Mouse (Mus musculus) megakaryocyte, embryonic 14.5 days (primary cell): Measurements from ENCODE around the gene Tfb2m. TPM values are rescaled to one million over a fixed set of nuclear protein-coding genes. Genes with fewer than 3 reads are reported as not detected.
"Not testable (repeated sequence)": the region's sequence is repeated elsewhere in the genome, so short reads cannot be mapped to it uniquely, and the experiment has no call there.

ENCODE experiments used
- H3K27me3 ChIP-seq: replicated peaks from 2 replicates; pipeline ENCODE3; 2012; ENCODE audit warnings: inconsistent platforms
- H3K36me3 ChIP-seq: replicated peaks from 2 replicates; pipeline ENCODE3; 2012; ENCODE audit warnings: low read length, inconsistent platforms, mixed read lengths
- H3K4me1 ChIP-seq: 2 replicates; pipeline ENCODE4 v1.6.1; 2012; ENCODE audit warnings: inconsistent platforms
- H3K4me3 ChIP-seq: replicated peaks from 2 replicates; pipeline ENCODE3; 2012; ENCODE audit warnings: moderate library complexity, mild to moderate bottlenecking, inconsistent platforms
- H3K9me3 ChIP-seq: 2 replicates; pipeline ENCODE4 v1.6.1; 2012; ENCODE audit warnings: inconsistent platforms
- FLI1 ChIP-seq: IDR thresholded peaks from 2 replicates; pipeline ENCODE4 v1.6.1; 2012; ENCODE audit warnings: low read length, inconsistent platforms, mixed read lengths
- GATA1 ChIP-seq: IDR thresholded peaks from 3 replicates; pipeline ENCODE4 v1.6.1; 2012; ENCODE audit warnings: mixed read lengths, low read length, inconsistent platforms, borderline replicate concordance
- polyA plus RNA-seq: library from polyadenylated mRNA; stranded (reverse); fragments of >175 nt; gene quantifications from 2 replicates; pipeline ENCODE4 v1.2.3, GENCODE M21; 2012; ENCODE audit warnings: low replicate concordance; ENCODE audit not compliant: insufficient read depth

Tfb2m gene
- polyA plus RNA-seq, result 5.7 and 6.8 TPM in 2 replicates

- not testable (repeated sequence) for H3K9me3 ChIP-seq, H3K27me3 ChIP-seq
- peaks cover 59% of the 10 kb centered on the region for H3K4me1 ChIP-seq
- peak; percentile 7; the same call in 1 of the 2 replicates for TF ChIP-seq FLI1
- peaks cover 46% of the 10 kb centered on the region for H3K36me3 ChIP-seq
- H3K4me3 ChIP-seq, result peak within 1 kb of the TSS; percentile 91
These were observed at the start of gene Tfb2m, which contains the start of gene Cnst for GRCm38 (mm10) chr1:179545768-179546550. Tfb2m (minus strand) TSS chr1:179546267. Cnst (plus strand) TSS chr1:179546370.

- peaks cover 93% of the 10 kb centered on the region for H3K36me3 ChIP-seq
- no peak overlapping the region for H3K4me3 ChIP-seq
- H3K4me1 ChIP-seq, result peaks cover 41% of the 10 kb centered on the region
- TF ChIP-seq GATA1 (no peak), FLI1 (no peak)
- H3K9me3 ChIP-seq, result no peaks in the 10 kb centered on the region
- no peaks in the 10 kb centered on the region for H3K27me3 ChIP-seq
These were observed 46.9 kb upstream of the Tfb2m start for GRCm38 (mm10) chr1:179592972-179593371.

- Histone ChIP-seq H3K27me3 (no peaks in the 10 kb centered on the region), H3K36me3 (peaks cover 91% of the 10 kb centered on the region), H3K4me1 (peaks cover 49% of the 10 kb centered on the region), H3K9me3 (no peaks in the 10 kb centered on the region), H3K4me3 (no peak overlapping the region)
- no peak for TF ChIP-seq FLI1
- TF ChIP-seq GATA1, result no peak
These were observed 46.1 kb upstream of the Tfb2m start for GRCm38 (mm10) chr1:179592143-179592542.

- no peak overlapping the region for H3K4me3 ChIP-seq
- peaks cover 91% of the 10 kb centered on the region for H3K36me3 ChIP-seq
- no peak for TF ChIP-seq GATA1
- TF ChIP-seq FLI1, result no peak
- H3K9me3 ChIP-seq, result no peaks in the 10 kb centered on the region
- H3K4me1 ChIP-seq, result peaks cover 49% of the 10 kb centered on the region
- no peaks in the 10 kb centered on the region for H3K27me3 ChIP-seq
These were observed 45.6 kb upstream of the Tfb2m start for GRCm38 (mm10) chr1:179591639-179592038.

- TF ChIP-seq FLI1, result no peak
- TF ChIP-seq GATA1, result no peak
- Histone ChIP-seq H3K4me1 (peaks cover 74% of the 10 kb centered on the region), H3K36me3 (peaks cover 80% of the 10 kb centered on the region)
These were observed 42.2 kb upstream of the Tfb2m start for GRCm38 (mm10) chr1:179588230-179588629.

GRCm38 (mm10) chr1:179586430-179587095 is 40.5 kb upstream of the Tfb2m start:
- H3K4me1 ChIP-seq, result peaks cover 74% of the 10 kb centered on the region
- no peaks in the 10 kb centered on the region for H3K9me3 ChIP-seq
- no peaks in the 10 kb centered on the region for H3K27me3 ChIP-seq
- H3K36me3 ChIP-seq, result peaks cover 79% of the 10 kb centered on the region
- no peak overlapping the region for H3K4me3 ChIP-seq
- no peak for TF ChIP-seq FLI1
- no peak for TF ChIP-seq GATA1

More at GRCm38 (mm10) chr1:179588230-179588629, 42.2 kb upstream of the Tfb2m start:
- H3K9me3 ChIP-seq, result no peaks in the 10 kb centered on the region
- H3K4me3 ChIP-seq, result no peak overlapping the region
- H3K27me3 ChIP-seq, result no peaks in the 10 kb centered on the region

- peaks cover 78% of the 10 kb centered on the region for H3K4me1 ChIP-seq
- no peak for TF ChIP-seq GATA1
- TF ChIP-seq FLI1, result no peak
- H3K27me3 ChIP-seq, result no peaks in the 10 kb centered on the region
- peak overlapping the region; percentile 70 for H3K4me3 ChIP-seq
- H3K36me3 ChIP-seq, result peaks cover 79% of the 10 kb centered on the region
- H3K9me3 ChIP-seq, result no peaks in the 10 kb centered on the region
These were observed 39.6 kb upstream of the Tfb2m start for GRCm38 (mm10) chr1:179585646-179586045.

- no peak for TF ChIP-seq GATA1
- no peak for TF ChIP-seq FLI1
- H3K4me3 ChIP-seq, result no peak overlapping the region
- no peaks in the 10 kb centered on the region for H3K9me3 ChIP-seq
- peaks cover 89% of the 10 kb centered on the region for H3K4me1 ChIP-seq
- peaks cover 80% of the 10 kb centered on the region for H3K36me3 ChIP-seq
- no peaks in the 10 kb centered on the region for H3K27me3 ChIP-seq
These were observed 38.2 kb upstream of the Tfb2m start for GRCm38 (mm10) chr1:179584220-179584619.

GRCm38 (mm10) chr1:179583090-179583489 is 37.0 kb upstream of the Tfb2m start:
- Histone ChIP-seq H3K36me3 (peaks cover 79% of the 10 kb centered on the region), H3K27me3 (no peaks in the 10 kb centered on the region), H3K4me3 (no peak overlapping the region), H3K9me3 (no peaks in the 10 kb centered on the region), H3K4me1 (peaks cover 94% of the 10 kb centered on the region)
- no peak for TF ChIP-seq FLI1
- TF ChIP-seq GATA1, result no peak

- peak overlapping the region; percentile 72 for H3K4me3 ChIP-seq
- H3K36me3 ChIP-seq, result peaks cover 74% of the 10 kb centered on the region
- TF ChIP-seq GATA1 (no peak), FLI1 (no peak)
- peaks cover 88% of the 10 kb centered on the region for H3K4me1 ChIP-seq
- H3K27me3 ChIP-seq, result no peaks in the 10 kb centered on the region
- H3K9me3 ChIP-seq, result no peaks in the 10 kb centered on the region
These were observed 36.0 kb upstream of the Tfb2m start for GRCm38 (mm10) chr1:179582021-179582433.
